12 mouse cellular contexts compared by ENCODE assay signal in genomic region chr13:91702337-91702736, GRCm38 (mm10). TPM values are rescaled to one million over a fixed set of nuclear protein-coding genes. Genes with fewer than 3 reads are reported as not detected.
DNase-seq lines count a peak whose midpoint lies in the region; ATAC-seq lines count a peak whose summit lies in the region.
"Had no signal": no experiment of that assay in that cellular context is flagged by ENCODE, and none has a peak within 500 bp of the region (broad histone marks: within the 10 kb centered on the region; RNA-seq: fewer than 3 reads in every experiment).

No protein-coding gene starts in this region.

- H3K9me3 ChIP-seq in kidney, embryonic 16.5 days (ENCODE audit: low read length), result no peaks in the 10 kb centered on the region
- H3K9me3 ChIP-seq: lung, embryonic 15.5 days; neural tube, embryonic 13.5 days had no signal

- no peaks in the 10 kb centered on the region for H3K27me3 ChIP-seq in kidney, embryonic 16.5 days (ENCODE audit: insufficient read depth, low read length)
- H3K27me3 ChIP-seq: lung, embryonic 15.5 days; neural tube, embryonic 13.5 days; Patski had no signal

- no peak overlapping the region for H3K4me3 ChIP-seq in kidney, embryonic 16.5 days (ENCODE audit: low read length)
- H3K4me3 ChIP-seq: lung, embryonic 15.5 days; neural tube, embryonic 13.5 days had no signal

- H3K4me2 ChIP-seq in kidney, embryonic 16.5 days (replicated peaks; ENCODE audit: low read depth, low read length), result no peak overlapping the region
- H3K4me2 ChIP-seq: lung, embryonic 15.5 days; neural tube, embryonic 13.5 days had no signal

- H3K27ac ChIP-seq in kidney, embryonic 16.5 days (ENCODE audit: low read length), result no peak overlapping the region
- H3K27ac ChIP-seq: lung, embryonic 15.5 days; neural tube, embryonic 13.5 days had no signal

- H3K4me1 ChIP-seq in kidney, embryonic 16.5 days (ENCODE audit: insufficient read depth, low read length), result no peaks in the 10 kb centered on the region
- H3K4me1 ChIP-seq: lung, embryonic 15.5 days; neural tube, embryonic 13.5 days had no signal

- peaks cover 7% of the 10 kb centered on the region; the same call in 1 of the 2 replicates for H3K36me3 ChIP-seq in kidney, embryonic 16.5 days (ENCODE audit: insufficient read depth, low read length)
- H3K36me3 ChIP-seq: lung, embryonic 15.5 days had no signal

- peak; percentile 65; the same call in 1 of the 2 replicates for ATAC-seq in kidney, embryonic 16.5 days (ENCODE audit: low FRiP score, low TSS enrichment)
- ATAC-seq in megakaryocyte, adult 5-6 weeks (ENCODE audit: poor library complexity, severe bottlenecking), result peak; percentile 96
- ATAC-seq: Patski had no signal

- DNase-seq in kidney, adult 9 months, result no peak
- DNase-seq in CD4-positive, CD25-positive, alpha-beta regulatory T cell, adult 2 months (ENCODE audit: low read depth, low spot score), result peak; percentile 36
- DNase-seq in brain, adult 2 months (ENCODE audit: low read depth, low spot score), result peak; percentile 12
- DNase-seq in cerebellum, postnatal 14 days, result no peak
- no peak for DNase-seq in left cerebral cortex, adult 18-20 months (ENCODE audit: low spot score in 2 of 2)
- DNase-seq: gastrocnemius, postnatal 10 days; thymus, adult 2 months had no signal

- H3K9ac ChIP-seq in kidney, embryonic 16.5 days (replicated peaks; ENCODE audit: low read length), result no peak overlapping the region
- H3K9ac ChIP-seq: lung, embryonic 15.5 days; neural tube, embryonic 13.5 days had no signal

- 64% methylated on average over 6 of the region's 6 CpGs for WGBS in kidney, embryonic 16.5 days

RNA-seq across cellular contexts. Expression of gene Acot12, which starts 39.0 kb away (rescaled TPM):
- 0.07 and 0.21 TPM in 2 replicates for polyA plus RNA-seq in kidney, embryonic 16.5 days (2015; fragmentation: Nextera tagmentation; extraction: Ambion mirVana)
- not detected in 2 replicates for total RNA-seq in megakaryocyte, adult 5-6 weeks (2015)
- not detected in 2 replicates for total RNA-seq in megakaryocyte, adult 5-6 weeks (2017)
- under 1 TPM in 1 of 2 experiments, not detected in 1; 0.16 TPM for total RNA-seq in left cerebral cortex, adult 18-20 months (2021)
- polyA plus RNA-seq: lung, embryonic 15.5 days; neural tube, embryonic 13.5 days; Patski had no signal

Comparison
In these comparisons a context has a peak if more than half of its experiments do, and no peak if none do; other contexts are left out.
1. DNase-seq: peak in CD4-positive, CD25-positive, alpha-beta regulatory T cell, adult 2 months (single experiment) and brain, adult 2 months (single experiment); none in kidney, adult 9 months (single experiment), cerebellum, postnatal 14 days (0 of 2) and left cerebral cortex, adult 18-20 months (0 of 2).